Mouse (Mus musculus): ENCODE measurements around the gene Vstm2a. TPM values are rescaled to one million over a fixed set of nuclear protein-coding genes. Genes with fewer than 3 reads are reported as not detected.

Gene Vstm2a
- not detected for polyA plus RNA-seq (2017; shearing (Covaris generic))

DNA sequence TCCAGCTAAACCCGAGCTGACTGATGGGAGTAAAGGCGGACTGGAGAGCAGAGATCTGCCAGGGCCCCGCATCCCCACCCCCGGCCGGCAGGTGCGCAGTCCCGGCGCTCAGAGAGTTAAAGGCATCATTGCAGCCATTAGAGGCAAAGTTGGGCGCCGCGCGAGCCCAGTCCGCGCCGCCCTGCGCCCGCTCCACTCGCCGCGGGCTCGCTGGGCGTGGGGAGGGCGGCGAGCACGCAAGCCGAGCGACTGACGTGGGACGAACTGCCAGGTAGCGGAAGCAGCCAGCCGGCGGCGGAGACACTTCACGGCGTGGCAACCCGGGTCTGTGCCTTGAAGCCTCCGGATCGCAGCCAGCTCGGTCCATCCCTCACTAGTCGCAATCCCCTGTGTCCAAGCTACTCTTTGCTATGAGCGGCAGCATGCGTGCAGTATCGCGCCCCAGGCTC is at the start of gene Vstm2a:
TSS of gene Vstm2a (plus strand) at position 252 of the 449 bp plus-strand sequence.
- ATAC-seq, result no peak

DNA sequence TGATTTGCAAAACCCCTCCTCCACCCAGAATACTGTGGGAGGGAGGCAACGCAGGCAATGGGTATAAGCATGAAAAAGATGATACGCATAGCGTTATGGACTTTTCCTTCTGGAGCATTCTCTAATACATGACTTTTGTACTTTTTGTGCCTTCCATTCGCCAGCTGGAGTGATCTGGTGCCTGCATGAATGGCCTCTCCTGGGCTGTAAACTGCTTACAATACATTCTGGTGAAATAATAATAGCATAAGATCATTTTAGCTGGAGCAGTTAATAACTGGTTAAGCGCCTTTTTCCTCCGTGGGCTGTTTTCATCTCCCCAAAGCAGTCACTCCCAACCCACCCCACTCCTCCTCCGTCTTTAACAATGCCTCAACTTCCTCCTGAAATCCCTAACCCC is 513 bp upstream of the Vstm2a start:
- ATAC-seq, result no peak

DNA sequence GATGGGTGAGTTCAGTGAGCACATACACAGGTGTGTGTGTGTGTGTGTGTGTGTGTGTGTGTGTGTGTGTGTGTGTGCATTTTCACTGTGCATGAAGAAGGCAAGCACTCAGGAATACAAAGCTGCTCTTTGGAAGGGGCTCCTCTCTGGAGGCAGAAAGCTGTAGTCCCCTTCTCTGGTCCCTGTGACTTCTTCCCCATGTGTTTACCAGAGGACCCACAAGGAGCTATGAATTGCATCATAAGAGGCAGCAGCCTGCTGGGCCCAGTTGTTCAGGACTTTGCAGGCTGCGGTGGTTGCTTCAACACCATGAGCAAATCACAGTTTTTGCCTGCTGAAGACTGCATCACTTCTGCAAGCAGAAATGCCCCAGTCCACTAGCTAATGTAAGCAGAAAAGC is 776 bp downstream of the Vstm2a start:
- no peak for ATAC-seq

DNA sequence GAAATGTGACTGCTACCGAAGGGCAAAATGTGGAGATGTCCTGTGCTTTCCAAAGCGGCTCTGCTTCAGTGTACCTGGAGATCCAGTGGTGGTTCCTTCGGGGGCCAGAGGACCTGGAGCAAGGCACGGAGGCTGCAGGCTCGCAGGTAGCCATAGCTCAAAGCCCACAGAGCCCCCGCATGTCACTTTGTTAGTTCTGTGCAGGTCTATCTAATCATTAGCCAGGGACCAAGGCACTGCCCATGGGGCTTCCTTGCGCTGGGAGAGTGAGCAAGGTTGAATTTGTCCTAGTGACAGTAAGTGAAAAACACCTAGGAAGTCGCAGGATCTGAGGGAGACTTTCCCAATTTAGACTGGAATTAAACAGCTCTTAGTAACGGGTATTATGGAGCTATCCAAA is 2.4 kb downstream of the Vstm2a start:
- ATAC-seq, result no peak

DNA sequence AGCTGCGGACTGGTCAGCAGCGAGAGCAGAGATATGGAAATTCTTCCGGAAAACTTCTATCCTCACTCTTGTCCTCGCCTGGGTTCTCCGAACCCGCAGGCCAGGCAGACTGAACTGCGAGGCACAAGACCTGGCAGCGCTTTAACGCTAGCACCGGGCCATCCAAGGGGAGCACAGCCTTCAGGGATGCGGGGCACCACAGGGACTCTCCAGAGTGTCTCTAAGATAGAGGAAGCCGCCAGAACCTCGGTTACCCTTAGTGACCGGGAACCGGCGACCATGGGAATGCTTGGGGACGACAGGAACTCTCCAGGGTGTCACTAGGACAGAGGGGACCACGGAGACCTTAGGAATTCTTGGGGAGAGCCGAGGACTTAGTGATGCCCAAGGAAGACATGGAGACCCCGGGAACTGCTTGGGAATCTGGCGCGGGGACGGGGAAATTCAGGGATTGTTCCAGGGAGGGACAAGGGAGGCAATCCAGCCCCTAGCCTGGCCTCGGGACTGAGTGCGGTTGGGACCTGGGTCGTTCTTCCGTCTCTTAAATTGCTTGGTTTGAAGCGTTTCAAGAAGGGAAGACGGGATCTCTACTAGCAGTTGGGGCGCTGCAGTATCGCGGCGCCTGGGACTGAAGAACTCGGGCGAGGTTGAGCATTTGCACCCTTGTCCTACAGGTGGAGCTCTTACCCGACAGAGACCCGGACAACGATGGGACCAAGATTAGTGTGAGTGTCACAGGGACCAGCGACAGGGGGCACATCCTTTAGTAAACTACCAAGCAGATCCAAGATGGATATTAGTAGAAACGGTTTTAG is 3.4 kb downstream of the Vstm2a start:
- no peak for ATAC-seq

DNA sequence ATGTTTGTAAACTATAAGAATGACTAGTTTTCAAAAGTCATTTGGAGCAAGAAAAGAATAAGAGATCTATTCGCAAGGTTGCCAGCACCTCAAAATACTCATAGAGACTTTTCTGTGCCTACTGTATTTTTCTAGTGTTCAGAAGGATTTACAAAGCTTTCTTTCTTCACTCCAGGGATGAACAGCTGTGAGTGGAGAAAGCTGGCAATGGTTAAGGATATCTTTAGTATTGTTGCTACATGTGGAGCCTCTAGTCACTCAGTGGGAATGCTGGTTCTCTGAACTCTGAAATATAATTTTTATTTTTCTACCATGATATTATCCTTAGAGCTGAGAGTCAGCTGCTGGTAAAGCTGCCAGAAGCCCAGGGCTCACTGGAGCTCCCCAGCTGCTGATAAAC is 10.9 kb downstream of the Vstm2a start:
- no peak for ATAC-seq

DNA sequence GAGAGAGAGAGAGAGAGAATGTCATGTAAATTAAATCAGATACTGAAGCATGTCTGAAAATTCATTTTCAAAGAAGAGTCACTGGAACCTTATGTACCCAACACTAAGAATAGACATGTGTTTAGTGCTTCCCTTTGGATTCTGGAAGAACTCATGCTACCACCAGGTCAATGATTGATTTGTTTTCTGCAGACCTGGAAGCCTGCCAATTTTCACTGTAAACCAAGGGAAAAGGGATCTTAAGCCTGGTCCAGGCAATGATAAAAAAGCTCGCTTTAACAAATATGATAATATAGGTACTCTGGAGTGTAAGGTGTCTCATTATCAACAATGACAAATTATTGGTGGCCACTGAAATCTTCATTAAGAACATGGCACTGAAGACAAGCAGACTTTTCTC is 32.9 kb downstream of the Vstm2a start:
- no peak for ATAC-seq

DNA sequence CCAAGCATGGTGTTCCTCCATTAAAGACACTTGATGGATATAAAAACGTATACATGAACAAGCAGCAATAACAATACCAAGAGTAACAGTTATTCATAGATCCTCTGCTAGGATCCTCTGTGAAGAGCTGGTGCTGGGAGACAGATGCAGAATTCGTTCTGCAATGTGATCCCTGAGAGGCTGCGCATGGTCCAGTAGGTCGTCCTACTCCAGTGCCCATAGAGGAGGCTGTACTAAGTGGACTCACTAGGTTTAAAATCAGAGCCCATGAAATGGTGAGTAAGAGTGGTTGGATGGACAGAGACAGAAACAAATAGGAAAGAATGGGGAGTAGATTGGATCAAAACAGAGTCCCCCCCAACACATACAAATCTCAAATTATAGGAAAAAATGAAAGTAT is 35.4 kb downstream of the Vstm2a start:
- ATAC-seq, result no peak

DNA sequence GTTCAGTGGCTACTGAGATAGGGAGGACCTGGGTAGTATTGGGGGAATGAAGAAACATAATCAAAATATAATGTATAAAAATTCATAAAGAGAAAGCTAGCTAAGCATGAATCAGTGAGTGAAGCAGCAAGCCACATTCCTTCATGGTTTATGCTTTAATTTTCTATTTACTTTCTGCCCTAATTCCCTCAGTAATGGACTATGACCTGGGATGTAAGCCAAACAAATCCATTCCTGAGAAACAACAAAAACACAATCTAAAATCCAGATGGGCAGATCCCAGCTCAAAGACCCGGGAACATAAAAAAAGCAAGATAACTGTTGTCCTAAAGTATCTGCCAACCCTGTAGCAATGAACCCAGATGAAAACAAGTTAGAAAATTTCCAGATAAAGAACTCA is 39.0 kb downstream of the Vstm2a start:
- no peak for ATAC-seq

DNA sequence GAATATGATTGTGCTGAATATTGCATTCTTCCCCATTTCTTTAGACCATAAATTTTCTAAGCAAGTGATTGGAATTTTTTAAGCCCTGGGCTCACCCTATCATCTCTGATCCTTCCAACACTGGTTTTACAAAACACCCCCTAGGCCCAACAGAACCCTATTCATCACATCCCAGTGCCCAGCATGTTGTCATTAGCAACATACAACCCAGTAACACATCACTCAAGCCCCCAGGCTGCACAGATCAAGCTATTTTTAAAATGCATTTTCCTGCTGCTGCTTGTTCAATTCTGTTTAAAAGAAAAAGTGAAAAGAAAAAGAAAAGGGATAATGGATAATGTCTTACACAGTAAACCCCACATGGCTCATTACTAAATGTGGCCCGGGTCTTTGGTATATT is 42.0 kb downstream of the Vstm2a start:
- no peak for ATAC-seq

DNA sequence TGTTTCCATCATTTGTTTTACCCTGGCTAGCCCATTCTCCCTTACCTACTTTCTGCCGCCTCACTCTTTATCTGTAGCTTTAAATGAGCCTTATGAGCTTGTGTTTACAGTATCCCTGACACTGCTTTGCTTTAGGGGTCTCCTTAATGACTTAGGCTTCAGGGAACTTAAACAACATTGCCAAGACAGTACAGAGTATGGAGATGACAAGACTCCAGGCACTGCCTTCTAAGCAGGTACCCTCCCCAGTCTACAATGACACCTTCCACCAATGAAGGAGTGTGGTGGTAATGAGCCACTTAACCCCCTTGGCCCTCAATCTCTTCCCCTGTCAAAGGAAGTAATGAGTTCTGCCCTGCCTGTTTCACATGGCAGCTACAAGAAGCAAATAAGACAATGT is 42.4 kb downstream of the Vstm2a start:
- no peak for ATAC-seq

DNA sequence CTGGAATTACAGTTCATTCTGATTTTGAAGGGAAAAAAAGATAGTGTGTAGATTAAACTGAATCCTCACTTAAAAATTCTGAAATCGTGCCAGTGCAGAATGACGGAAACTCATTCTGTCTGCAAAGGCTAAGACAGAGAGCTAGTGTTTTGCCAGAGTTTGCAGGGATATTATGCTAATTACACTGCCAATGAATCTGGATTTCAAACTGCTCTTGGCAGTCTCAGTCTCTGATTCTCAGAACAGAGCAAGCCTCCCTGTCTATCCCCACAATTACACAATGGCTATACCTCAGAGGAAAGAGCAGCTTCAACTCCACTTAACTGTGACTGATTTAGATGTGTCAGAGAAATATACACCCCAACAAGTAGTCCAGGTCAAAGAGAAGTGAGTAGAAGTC is 43.2 kb downstream of the Vstm2a start:
- ATAC-seq, result no peak

DNA sequence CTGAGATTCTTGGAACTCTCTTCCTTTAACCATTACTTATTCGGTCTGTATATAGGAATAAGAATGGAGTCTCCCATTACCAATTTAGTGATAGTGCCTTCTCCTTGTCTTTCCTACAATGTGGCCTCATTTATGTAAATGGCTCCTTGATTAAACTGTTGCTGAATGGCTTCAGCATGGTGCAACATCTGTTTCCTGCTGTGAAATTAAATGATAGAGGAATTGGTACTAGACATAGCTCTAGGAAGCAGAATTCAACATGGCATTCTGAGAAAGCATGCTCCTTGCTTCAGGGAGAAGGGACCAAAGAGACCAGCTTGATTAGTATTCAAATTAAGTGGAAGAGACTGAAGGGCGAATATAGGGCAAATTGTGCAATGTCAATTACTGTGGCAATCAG is 57.6 kb downstream of the Vstm2a start:
- no peak for ATAC-seq

DNA sequence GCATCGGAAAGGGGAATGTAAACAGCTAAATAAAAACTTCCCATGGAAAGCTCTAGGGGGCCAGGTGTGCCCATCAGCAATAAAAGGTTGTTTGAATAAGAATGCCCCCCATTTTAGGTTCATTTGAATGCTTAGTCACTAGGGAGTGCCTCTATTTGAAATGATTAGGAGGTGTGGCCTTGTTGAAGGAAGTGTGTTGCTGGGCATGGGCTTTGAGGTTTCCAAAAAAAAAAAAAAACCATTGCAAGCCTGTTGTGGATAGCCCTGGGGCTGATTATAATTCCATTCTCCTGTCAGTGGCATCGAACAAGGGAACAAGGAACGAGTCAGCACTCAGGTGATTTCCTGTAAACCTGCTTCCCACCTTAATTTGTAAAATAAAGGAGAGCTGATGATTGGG is 87.7 kb downstream of the Vstm2a start:
- no peak for ATAC-seq

DNA sequence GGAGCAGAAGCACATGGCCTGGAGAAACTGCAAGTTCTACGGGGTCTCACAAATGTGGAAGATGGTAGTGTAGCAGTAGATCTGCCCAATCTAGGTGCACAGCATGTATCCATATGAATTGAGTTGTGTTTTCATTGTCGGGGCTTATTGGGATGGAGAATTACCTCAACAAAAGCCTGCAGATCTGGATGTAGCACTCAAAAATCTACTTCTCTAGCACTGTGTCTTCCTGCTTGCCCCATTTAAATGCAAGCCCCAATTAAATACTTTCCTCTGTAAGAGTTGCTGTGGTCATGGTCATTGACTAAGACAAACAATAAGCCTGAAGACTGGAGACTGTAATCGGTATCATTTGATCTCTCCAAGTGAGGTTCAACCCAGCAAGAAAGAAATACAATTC is 88.2 kb downstream of the Vstm2a start:
- ATAC-seq, result no peak

DNA sequence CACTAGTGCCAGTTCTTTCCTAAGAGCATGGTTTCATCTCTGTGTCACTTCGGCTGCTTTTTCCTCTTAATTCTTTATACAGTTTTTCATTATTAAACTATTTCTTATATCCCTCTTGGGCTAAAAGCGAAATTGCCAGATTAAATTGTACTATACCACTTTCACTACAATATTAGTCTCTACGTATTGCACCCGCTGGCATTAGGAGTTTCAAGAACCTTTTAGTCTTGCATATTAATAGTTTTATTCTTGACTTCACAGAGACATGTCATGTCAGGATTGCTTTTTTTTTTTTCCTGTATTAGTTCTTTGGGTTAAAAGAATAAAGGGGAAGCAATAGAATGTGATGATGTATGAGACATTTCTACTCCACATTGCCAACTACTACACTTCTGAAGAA is 94.4 kb downstream of the Vstm2a start:
- ATAC-seq, result no peak

DNA sequence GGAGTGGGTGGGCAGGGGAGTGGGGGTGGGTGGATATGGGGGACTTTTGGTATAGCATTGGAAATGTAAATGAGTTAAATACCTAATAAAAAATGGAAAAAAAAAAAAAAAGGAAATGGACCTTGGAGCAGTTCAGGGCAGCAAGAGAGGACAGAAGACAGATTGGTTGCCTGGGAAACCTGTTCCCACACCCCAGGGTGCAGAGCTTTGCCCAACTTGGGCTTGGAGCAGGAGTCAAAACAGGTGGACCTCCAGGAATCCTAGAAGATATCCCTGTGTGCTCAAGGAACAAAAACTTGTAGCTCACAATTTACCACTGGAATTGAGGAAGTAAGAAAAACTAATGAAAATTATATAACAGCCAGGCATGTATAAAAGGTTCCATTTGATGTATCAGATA is 96.8 kb downstream of the Vstm2a start:
- ATAC-seq, result no peak

DNA sequence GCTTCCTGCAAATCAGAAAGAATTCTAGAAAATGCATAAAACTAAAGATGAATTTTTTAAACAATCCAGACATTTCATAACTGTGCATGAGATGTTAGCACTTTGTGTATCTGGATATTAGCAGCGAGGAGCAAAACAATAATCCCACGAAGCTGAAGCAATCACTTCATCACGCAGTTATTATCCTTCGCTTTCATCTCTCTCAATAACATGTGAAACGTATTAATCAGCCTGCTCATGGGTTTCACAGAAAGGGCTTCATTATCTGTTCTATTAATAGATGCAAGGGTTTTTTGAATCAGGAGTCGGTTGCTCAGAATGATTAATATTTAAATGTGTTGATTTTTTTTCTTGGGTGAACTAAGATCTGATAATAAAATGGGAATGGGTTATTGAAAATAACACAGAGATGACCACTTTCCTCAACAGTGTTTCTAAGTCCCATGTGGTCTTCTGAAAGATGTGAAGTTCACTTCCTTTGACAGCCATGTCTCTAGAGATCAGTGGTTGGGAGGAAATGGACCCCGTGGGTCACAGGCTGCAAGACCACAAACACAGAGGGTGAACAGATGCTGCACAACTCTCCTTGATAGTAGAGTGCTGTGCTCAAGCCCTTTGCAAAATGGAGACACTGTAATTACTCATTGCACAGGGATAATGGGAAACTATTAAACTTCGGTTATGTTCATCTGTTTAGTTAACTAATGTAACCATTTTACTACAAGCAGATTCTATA is 109.5 kb downstream of the Vstm2a start:
- ATAC-seq, result no peak

DNA sequence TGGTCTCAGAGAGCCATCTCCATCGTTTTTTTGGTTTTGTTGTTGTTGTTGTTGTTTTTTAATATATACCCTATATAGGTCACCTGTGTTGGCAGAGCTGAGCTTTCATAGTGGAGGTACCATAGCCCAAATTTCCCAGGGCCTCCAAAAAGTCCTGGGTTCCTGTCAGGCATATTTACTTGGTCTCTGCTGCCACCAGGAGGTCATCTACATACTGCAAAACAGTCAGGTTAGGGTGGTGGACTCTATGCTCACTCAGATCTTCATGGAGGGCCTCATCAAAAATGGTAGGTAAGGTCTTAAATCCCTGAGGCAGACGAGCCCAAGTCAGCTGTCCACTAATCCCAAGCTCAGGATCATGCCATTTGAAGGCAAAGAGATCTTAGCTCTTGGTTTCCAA is 146.1 kb downstream of the Vstm2a start:
- no peak for ATAC-seq

DNA sequence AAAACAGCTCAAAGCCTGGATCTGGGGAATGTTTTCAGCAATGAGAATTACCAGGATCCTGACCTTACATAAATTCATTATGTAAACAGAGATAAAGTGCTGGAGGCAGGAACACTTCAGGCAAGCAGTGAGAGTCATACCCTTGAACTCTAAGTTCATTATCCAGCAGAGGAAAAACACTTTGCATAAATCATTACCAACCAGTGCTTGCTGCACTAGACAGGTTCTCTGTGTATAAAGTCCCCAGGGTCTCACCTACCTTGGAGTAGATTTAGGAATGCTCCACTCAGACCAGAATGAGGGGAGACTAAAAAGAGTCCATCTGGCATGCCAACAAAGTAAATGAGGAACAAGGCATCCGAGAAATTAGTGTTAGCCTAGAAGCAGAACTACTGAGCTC is 154.2 kb downstream of the Vstm2a start:
- ATAC-seq, result no peak

DNA sequence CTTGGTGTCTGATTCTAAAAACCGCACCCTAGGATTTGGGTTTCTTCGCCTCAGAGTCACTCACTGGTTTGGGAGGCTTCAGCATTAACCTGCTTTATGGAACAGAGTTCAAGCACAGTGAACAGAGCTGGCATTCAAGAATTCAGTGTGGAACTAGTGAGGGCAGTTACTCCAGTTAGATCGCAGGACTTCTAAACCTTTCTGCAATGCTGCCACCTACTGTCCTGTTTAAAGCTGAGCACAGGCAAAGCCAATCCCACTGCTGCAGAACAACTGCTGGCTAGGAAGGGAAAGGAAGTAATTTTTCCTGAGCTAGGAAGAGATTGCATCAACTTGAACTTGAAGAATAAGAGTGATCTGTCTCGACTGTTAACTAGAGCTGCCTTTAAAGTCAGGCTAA is 155.1 kb downstream of the Vstm2a start:
- no peak for ATAC-seq

DNA sequence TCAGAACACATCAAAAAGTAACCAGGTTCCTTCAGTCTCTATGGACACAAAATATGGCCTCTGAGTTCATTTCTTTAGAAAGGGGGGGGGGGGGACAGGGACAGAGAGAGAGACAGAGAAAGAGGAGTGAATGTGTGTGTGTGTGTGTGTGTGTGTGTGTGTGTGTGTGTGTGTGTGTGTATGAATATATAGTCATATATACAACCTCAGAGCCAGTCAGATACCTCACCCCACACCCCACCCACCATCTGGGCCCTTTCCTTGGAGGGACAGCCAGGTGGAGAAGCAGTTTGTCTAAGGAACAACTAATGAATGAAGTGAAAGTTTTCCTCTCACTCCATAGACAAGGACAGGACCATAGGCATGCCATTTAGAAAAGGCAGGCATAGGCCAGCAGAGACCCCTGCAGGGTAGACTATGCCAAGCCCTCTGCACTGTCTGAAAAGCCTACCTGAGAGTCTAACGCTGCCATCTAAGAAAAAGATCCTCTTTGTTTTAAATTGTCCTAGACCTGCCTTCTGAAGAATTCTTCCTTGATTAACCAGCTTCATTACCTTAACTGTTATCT is 155.6 kb downstream of the Vstm2a start:
- no peak for ATAC-seq

DNA sequence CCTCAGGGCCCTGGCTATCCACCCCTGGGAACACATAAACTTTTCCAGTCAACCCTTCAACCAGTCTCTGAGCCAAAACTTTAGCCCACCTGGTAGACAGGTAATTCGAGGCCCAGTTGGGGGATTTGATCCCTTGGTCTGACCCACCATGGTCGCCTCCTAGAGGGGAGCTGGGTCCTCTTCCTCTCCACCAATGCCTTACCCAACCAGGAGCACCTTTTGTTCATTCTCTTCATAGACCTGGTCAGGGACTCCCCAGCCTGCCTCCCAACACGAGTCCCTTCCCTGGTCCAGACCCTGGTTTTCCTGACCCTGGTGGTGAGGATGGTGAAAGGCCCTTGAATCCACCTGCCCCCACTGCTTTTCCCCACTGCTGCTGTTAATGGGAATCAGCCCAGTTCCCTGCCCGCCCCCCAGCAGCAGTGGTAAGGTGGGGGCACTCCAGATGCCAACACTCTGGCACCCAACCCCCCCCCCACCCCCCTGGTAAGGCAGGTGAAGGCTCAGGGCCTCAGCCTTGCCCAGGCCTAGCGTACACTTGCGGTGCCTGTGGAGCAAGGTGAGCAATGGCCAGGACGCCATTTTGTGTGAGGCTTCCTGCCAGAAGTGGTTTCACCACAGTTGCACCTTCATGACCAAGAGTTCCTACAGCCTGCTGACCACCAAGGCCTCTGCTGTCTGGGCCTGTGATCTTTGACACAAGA is 182.2 kb downstream of the Vstm2a start:
- ATAC-seq, result no peak

All from inflammation-experienced regulatory T-cells, adult 6 months (primary cell).